Mouse (Mus musculus) left cerebral cortex, adult 2 months (tissue): Measurements from ENCODE around the gene Syt16. TPM values are rescaled to one million over a fixed set of nuclear protein-coding genes. Genes with fewer than 3 reads are reported as not detected.

ENCODE experiments used
- DNase-seq, 2 experiments: peaks; one replicate each; pipeline ENCODE4 v3.0.0; 2021 to 2022; ENCODE audit warnings: low spot score in 2 of 2, mixed read lengths in 1 of 2; ENCODE audit errors: extremely low spot score in 1 of 2
- H3K27ac ChIP-seq: fragments of 200-600 bp; 2 replicates; pipeline ENCODE4 v1.8.1; 2022
- H3K4me3 ChIP-seq: fragments of 200-600 bp; 2 replicates; pipeline ENCODE4 v1.8.1; 2022
- CTCF ChIP-seq: fragments of 200-600 bp; IDR thresholded peaks from 2 replicates; pipeline ENCODE4 v1.8.1; 2022; ENCODE audit warnings: antibody characterized with exemption, mild to moderate bottlenecking, moderate library complexity
- intact Hi-C: fragments of 180-260 bp; cut with DNase I; formaldehyde crosslinking; loops from one replicate; pipeline ENCODE4 v1.15.1; 2025
- total RNA-seq, 2 experiments: library from RNA; stranded (reverse); gene quantifications; 2 replicates each; pipeline ENCODE4 v1.2.3; 2021

The Syt16 gene
- total RNA-seq, 2 experiments from 2014 or later = 78.1 to 82.7 TPM

DNA sequence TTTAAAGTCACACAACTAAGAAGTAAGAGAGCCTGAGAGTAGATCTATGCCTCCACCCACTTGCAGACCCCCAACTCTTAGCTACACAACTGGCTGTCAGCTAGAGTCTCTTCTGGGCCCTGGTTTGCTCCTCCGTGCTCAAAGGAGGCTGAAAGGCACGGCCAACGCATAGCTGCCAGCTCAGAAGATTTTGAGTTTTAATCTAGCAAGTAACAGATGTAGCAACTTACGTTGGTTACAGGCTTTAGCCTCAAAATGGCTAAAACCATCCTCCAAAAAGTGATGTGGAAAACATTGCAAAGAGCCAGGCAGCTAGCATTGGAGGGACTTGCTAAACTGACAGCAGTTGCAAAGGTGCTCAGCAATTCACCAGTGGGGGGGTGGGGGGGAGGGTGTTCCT, 293.5 kb downstream of the Syt16 start:
- peak overlapping the region; percentile 61 for H3K27ac ChIP-seq
- no peak for TF ChIP-seq CTCF
- no peak for DNase-seq
- H3K4me3 ChIP-seq = no peak overlapping the region
- intact Hi-C loops = loop anchor here (5.0 kb wide), 4 partner anchors 234 to 584 kb away; no protein-coding TSS in a partner anchor

DNA sequence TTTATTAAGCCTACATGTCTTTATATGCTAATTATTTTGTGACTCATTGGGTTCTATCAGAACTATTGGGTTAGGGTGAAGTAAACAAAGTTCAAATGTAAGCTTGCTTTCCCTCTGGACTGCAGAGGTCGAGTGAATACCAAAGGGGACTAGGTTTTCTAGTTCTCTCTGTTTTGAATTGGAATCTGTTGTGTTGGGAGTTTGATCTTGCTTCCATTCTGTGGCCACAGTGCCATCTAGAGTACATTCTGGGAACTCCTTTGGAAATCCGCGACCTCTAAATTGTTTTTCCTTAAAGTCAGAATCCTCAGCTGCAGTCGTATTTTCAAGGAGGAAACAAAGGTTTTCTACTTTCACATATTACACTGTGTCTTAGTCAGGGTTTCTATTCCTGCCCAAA, 296.2 kb downstream of the Syt16 start:
- intact Hi-C loops = loop anchor here (5.0 kb wide), 4 partner anchors 236 to 586 kb away; no protein-coding TSS in a partner anchor
- peak overlapping the region; percentile 28; the same call in 1 of the 2 replicates for H3K27ac ChIP-seq
- no peak overlapping the region for H3K4me3 ChIP-seq
- TF ChIP-seq CTCF = peak; percentile 89
- DNase-seq = peak in 1 of 2 experiments; percentile 71

DNA sequence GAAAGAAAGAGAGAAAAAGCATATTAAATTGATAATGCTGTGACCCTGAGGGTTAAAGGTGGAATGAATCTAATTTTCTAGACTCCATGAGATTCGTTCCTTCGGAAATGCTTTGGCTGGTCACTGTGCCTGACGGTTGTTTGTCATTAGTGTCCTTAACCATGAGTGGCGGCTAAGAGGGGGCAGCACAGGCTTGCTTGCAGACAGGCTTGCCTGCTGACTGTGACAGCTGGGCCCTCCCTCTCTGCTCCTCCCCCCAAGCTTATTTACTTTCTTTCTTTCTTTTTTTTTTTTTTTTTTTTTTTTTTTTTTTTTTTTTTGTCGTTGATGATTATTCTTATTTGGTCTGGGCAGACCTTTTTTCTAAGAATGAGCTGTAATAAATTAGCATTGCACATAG, 298.9 kb downstream of the Syt16 start:
- DNase-seq = no peak
- no peak overlapping the region; the same call in 1 of the 2 replicates for H3K27ac ChIP-seq
- no peak overlapping the region for H3K4me3 ChIP-seq
- intact Hi-C loops = no loop called here
- TF ChIP-seq CTCF = no peak

DNA sequence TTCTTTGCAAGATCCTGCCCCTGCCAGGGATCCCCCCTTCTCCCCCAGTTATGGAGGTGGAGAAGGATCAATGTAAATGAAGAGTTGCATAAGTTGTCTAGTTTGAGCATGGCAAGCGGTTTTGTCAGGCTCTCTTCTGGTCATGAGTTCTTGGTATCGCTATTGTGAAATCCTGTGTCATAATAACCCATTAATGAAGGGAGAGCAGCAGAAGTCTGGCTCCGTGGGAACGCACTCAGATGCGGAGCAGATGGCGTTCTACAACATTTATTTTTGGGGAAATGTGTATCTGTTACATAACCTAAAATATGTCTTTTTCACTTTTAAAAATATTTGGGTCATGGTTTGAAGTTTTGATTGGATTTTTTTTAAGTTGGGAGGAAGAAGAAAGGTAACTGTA, 304.1 kb downstream of the Syt16 start:
- no peak for TF ChIP-seq CTCF
- H3K4me3 ChIP-seq = no peak overlapping the region
- intact Hi-C loops = no loop called here
- no peak for DNase-seq
- H3K27ac ChIP-seq = peak overlapping the region; percentile 66

DNA sequence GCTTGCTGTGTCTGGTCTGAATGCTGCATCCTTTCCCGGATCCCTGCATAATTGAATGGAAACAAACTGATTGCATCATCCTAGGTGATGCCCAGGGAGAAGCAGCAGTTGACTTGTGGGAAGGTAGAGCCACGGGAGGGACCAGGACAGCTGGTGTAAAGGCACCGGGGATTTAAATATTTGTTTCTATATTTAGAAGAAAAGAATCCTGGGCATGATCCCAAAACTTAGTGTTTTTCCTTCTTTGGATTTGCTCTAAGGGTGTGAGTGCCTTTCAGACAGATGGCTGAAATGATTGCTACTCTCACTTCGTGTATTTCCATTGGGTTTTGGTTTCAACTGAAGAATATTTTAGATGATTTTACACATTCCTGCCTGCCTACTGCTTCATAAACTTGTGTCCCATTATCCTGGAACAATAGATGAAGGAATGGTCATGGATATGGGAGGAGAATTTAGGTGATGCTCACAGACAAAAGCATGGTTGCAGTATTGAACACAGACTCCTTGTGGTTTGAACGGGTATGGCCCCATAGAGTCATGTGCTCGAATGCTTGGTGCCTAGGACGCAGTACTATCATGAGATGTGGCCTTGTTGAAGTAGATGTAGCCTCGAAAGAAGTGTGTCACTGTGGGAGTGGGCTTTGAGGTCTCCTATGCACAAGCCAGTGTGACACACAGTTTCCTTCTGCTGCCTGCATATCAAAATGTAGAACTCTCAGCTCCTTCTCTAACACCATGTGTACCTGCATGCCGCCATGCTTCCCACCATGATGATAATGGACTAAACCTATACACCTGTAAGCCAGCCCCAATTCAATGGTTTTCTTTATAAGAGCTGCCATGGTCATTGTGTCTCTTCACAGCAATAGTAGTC, 306.2 kb downstream of the Syt16 start:
- TF ChIP-seq CTCF = no peak; the same call in none of the 2 replicates
- intact Hi-C loops = no loop called here
- H3K27ac ChIP-seq = peak overlapping the region; percentile 41; the same call in 1 of the 2 replicates
- DNase-seq = no peak
- H3K4me3 ChIP-seq = no peak overlapping the region

DNA sequence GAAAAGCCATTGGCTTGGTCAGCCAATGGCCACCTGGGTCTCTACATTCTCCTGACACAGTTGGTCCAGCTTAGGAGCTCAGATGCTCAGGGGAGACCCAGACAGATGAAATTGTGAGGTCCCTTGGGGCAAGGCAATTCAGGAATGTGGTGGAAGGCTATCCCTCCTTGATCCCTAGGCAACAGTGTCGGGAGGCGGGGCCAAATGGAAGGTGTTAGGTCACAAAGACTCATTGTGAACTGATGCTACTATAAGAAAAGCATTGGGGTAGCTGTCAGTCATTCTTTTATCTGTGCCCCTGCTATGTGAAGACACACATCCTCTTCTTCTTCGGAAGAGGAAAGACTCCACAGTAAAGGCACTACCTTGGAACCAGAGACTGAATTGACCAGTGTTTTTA, 315.1 kb downstream of the Syt16 start:
- TF ChIP-seq CTCF = no peak
- no peak for DNase-seq
- Histone ChIP-seq H3K4me3 (no peak overlapping the region), H3K27ac (no peak overlapping the region)
- intact Hi-C loops = loop anchor here (10.0 kb wide), 1 partner anchor 748 kb away; no protein-coding TSS in a partner anchor

DNA sequence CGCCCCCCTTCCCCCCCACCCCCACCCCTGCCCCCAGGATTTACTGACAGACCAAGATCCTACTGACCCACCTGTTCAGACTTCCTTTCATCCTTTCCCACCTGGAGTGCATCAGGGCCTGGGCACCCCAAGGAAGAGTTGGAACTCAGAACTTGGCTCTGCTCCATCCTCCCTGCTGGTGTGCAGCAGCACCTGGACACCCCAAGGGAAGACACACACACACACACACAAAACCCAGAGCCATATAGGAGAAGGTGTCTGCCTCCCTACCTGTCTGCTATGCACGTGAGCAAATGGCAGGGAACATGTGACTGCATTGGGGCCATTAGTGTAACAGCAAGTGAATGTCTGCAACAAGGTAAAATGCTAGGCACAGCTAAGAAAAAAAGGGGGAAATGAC, 317.8 kb downstream of the Syt16 start:
- TF ChIP-seq CTCF = no peak
- Histone ChIP-seq H3K27ac (no peak overlapping the region), H3K4me3 (no peak overlapping the region)
- intact Hi-C loops = loop anchor here (10.0 kb wide), 1 partner anchor 750 kb away; no protein-coding TSS in a partner anchor
- no peak for DNase-seq

DNA sequence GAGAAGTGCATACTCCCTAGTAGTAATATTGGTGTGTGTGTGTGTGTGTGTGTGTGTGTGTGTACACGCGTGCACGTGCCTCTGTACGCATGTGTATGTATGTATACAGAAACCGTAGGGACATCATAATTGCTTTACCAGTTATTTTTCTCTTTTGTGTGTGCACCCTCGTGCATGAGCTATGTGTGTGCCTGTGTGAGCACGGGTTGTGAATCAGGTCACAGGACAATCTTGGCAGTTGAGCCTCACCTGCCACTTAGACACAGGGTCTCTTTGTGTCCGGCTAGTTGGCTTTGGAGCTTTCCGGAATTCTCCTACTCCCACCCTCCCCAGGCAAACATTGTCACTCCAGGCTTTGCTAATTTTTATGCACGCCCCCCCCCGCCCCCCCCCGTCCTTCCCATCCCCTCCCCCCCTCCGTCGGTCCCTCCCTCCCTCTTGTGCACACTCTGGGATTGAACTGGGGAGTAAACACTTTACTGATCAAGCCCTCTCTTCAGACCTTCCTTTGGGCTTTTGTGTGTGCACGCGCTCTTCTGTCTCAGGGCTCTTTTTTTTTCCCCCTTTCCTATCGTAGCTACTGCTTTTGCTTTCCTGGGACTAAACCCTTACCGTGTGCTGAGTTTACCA, 319.0 kb downstream of the Syt16 start, which contains the start of gene Gm11042:
Gm11042 (minus strand) TSS at position 51 of the 630 bp plus-strand sequence.
- intact Hi-C loops = loop anchor here (2.0 to 10.0 kb wide), 2 partner anchors 612 to 752 kb away; no protein-coding TSS in a partner anchor

DNA sequence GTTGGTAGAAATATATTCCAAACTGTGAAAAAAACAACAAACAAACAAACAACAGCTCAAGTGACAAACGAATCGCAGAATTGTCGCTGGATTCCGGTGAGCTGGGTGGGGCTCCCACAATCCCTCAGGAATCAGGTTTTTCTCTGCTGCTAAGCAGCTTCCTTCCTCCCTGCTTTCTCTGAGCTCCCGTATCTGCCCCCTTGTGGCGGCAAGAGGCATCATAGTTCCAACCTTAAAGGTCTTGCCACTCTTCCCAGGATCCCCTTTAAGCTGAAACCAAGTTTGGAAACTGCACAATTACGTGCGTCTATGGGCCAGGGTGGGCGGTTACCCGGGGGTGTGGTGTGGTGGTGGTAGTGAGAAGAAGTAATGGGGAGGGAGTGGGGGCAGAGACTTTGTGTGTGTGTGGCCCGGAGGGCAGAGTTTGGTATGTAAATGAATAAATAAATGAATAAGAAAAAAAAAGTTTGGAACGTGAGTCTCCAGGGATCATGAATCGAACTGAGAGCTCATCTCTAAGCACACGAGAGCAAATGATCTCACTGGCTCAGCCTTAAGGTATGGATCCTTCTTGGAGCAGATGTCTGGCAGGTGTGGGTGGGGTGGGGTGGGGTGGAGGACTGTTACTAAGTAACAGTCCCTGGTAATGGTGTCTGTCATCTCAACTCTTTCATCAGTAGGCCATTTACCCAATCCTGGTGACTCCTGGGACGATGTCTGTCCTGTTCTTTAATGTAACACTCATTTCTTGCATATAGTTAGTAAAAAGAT, 319.7 kb downstream of the Syt16 start:
- Histone ChIP-seq H3K27ac (peak overlapping the region; percentile 93), H3K4me3 (peak overlapping the region; percentile 66)
- peak; percentile 69 to 80 for DNase-seq
- peak; percentile 88 for TF ChIP-seq CTCF
- intact Hi-C loops = loop anchor here (2.0 to 10.0 kb wide), 2 partner anchors 612 to 752 kb away; no protein-coding TSS in a partner anchor

More for the DNA sequence above, 319.0 kb downstream of the Syt16 start, which contains the start of gene Gm11042:
- no peak for DNase-seq
- TF ChIP-seq CTCF = no peak
- Histone ChIP-seq H3K4me3 (peak within 1 kb of the TSS; percentile 66), H3K27ac (peak within 1 kb of the TSS; percentile 93)

DNA sequence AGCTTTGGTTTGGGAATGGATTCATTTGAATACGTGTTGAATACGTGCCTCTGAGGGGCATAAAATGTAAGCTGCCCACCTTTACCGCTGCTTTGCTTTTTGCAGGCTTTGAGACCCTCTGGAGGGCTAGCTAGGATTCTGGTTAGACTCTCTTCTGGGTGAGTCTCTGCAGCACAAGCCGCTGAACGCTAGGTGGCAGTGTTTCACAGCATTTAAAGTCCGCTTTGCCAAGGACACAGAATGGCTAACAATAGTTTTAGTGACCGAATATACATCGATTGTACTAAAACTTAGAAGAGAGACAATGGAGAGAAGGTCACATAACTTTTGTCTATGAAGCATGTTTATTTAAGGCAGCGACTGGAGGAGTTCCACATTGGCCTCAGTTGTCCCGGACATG, 322.9 kb downstream of the Syt16 start:
- Histone ChIP-seq H3K27ac (no peak overlapping the region), H3K4me3 (peak overlapping the region; percentile 5; the same call in 1 of the 2 replicates)
- intact Hi-C loops = loop anchor here (2.0 to 10.0 kb wide), 4 partner anchors 974 to 1342 kb away; no protein-coding TSS in a partner anchor
- TF ChIP-seq CTCF = peak; percentile 97
- DNase-seq = peak; percentile 67 to 80

DNA sequence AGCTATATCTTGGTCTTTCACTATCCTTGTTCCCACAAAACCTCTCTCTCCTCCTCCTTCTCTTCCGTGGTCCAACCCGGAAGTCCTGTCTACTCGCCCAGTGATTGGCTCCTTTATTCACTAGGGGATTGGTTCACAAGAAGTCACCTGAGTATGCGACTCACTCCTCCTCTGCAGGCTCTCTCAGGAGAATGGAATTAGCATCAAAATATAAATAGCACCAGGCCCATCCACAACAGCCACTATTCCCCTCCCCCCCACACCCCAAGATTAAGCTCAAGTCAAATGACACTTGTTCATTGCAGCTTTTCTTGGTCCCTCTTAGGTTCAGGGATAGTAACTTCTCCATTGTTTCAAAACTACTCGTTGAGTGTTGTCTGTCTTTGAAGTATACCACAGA, 324.5 kb downstream of the Syt16 start:
- H3K4me3 ChIP-seq = no peak overlapping the region
- no peak for TF ChIP-seq CTCF
- intact Hi-C loops = loop anchor here (2.0 to 10.0 kb wide), 4 partner anchors 973 to 1340 kb away; no protein-coding TSS in a partner anchor
- DNase-seq = no peak
- H3K27ac ChIP-seq = no peak overlapping the region

Other genes starting within 250 kb of the Syt16 start
- 10 to 100 TPM; 51.7 to 53.3 TPM for gene Hif1a, start 96.3 kb upstream of the Syt16 start, total RNA-seq
- gene Gm49321, start 60.0 kb upstream of the Syt16 start, total RNA-seq = 10 to 100 TPM; 11.8 to 15.7 TPM
- 10 to 100 TPM; 45.4 to 51.6 TPM for gene Snapc1, start 33.2 kb upstream of the Syt16 start, total RNA-seq